Mouse (Mus musculus) lung, postnatal 0 days (tissue): Measurements from ENCODE around the gene Eefsec. TPM values are rescaled to one million over a fixed set of nuclear protein-coding genes. Genes with fewer than 3 reads are reported as not detected.

Experiments
- ATAC-seq: fragments of 200-750 bp; cut with Nextera tagmentation; 2 replicates; pipeline ENCODE4 v1.8.0; 2017; ENCODE audit warnings: moderate library complexity
- DNase-seq: peaks from one replicate; pipeline ENCODE4 v3.0.0-alpha.2; 2016; ENCODE audit warnings: low spot score
- H3K27ac ChIP-seq: fragments of 300-500 bp; sonication (generic); 2 replicates; pipeline ENCODE4 v1.5.1; 2014; ENCODE audit warnings: antibody characterized with exemption, mild to moderate bottlenecking, low read length, mixed read lengths
- H3K27me3 ChIP-seq: fragments of 300-500 bp; sonication (generic); replicated peaks from 2 replicates; pipeline ENCODE4 v1.6.1; 2014; ENCODE audit warnings: low read length, mixed read lengths; ENCODE audit not compliant: insufficient read depth
- H3K36me3 ChIP-seq: fragments of 300-500 bp; sonication (generic); 2 replicates; pipeline ENCODE4 v1.6.1; 2014; ENCODE audit warnings: low read length, mixed read lengths; ENCODE audit not compliant: insufficient read depth
- H3K4me1 ChIP-seq: fragments of 300-500 bp; sonication (generic); 2 replicates; pipeline ENCODE4 v1.6.1; 2014; ENCODE audit warnings: antibody characterized with exemption, low read depth, low read length, mixed read lengths; ENCODE audit not compliant: insufficient read depth
- H3K4me2 ChIP-seq: fragments of 300-500 bp; sonication (generic); replicated peaks from 2 replicates; pipeline ENCODE4 v1.6.1; 2014; ENCODE audit warnings: low read depth, mild to moderate bottlenecking, low read length, moderate library complexity, mixed read lengths
- H3K4me3 ChIP-seq: fragments of 300-500 bp; sonication (generic); 2 replicates; pipeline ENCODE4 v1.5.1; 2014; ENCODE audit warnings: low read depth, low read length
- H3K9ac ChIP-seq: fragments of 300-500 bp; sonication (generic); replicated peaks from 2 replicates; pipeline ENCODE4 v1.6.1; 2014; ENCODE audit warnings: low read depth, mild to moderate bottlenecking
- H3K9me3 ChIP-seq: fragments of 300-500 bp; sonication (generic); 2 replicates; pipeline ENCODE4 v1.6.1; 2016; ENCODE audit warnings: low read length, mixed read lengths
- CTCF ChIP-seq: IDR thresholded peaks from 2 replicates; pipeline ENCODE4 v1.5.1; 2016; ENCODE audit warnings: antibody characterized with exemption, mild to moderate bottlenecking
- EP300 ChIP-seq: IDR thresholded peaks from 2 replicates; pipeline ENCODE4 v1.6.1; 2016; ENCODE audit warnings: antibody characterized with exemption, mild to moderate bottlenecking, control low read depth
- WGBS: fragments of 180-500 bp; shearing (Covaris S2); extraction: QIAGEN DNeasy Blood & Tissue Kit; methylation state at CpG from one replicate; pipeline ENCODE4 v1.1.7; 2014; 5-methylcytosine and 5-hydroxymethylcytosine counted together
- polyA plus RNA-seq: library from polyadenylated mRNA; unstranded; fragments of >200 nt; fragmentation: Nextera tagmentation; extraction: Ambion mirVana; gene quantifications from 2 replicates; pipeline ENCODE4 v1.2.1, GENCODE M21; 2015

The Eefsec gene
- polyA plus RNA-seq, 1 experiment from 2014 or later, result 21.0 TPM

- no peak for TF ChIP-seq EP300
- TF ChIP-seq CTCF, result no peak
- Histone ChIP-seq H3K4me3 (no peak overlapping the region), H3K9ac (no peak overlapping the region), H3K36me3 (no peaks in the 10 kb centered on the region), H3K27me3 (no peaks in the 10 kb centered on the region), H3K27ac (no peak overlapping the region), H3K4me1 (no peaks in the 10 kb centered on the region), H3K4me2 (no peak overlapping the region), H3K9me3 (no peaks in the 10 kb centered on the region)
- DNase-seq (no peak), ATAC-seq (peak; percentile 30; the same call in 1 of the 2 replicates)
- WGBS, result 46% methylated on average over 8 of the region's 8 CpGs
Measured at GRCm38 (mm10) chr6:88233996-88234395, 212.3 kb downstream of the Eefsec start.

- 61% methylated on average over 6 of the region's 6 CpGs for WGBS
- ATAC-seq (no peak), DNase-seq (no peak)
- no peak overlapping the region for H3K9ac ChIP-seq
- no peak for TF ChIP-seq CTCF
- TF ChIP-seq EP300, result no peak
- H3K36me3 ChIP-seq, result no peaks in the 10 kb centered on the region
- H3K4me1 ChIP-seq, result no peaks in the 10 kb centered on the region
- H3K9me3 ChIP-seq, result no peaks in the 10 kb centered on the region
- H3K27ac ChIP-seq, result no peak overlapping the region
- H3K27me3 ChIP-seq, result no peaks in the 10 kb centered on the region
- no peak overlapping the region for H3K4me2 ChIP-seq
- H3K4me3 ChIP-seq, result no peak overlapping the region
Measured at GRCm38 (mm10) chr6:88232221-88232620, 214.1 kb downstream of the Eefsec start.

- TF ChIP-seq CTCF (no peak), EP300 (no peak)
- no peaks in the 10 kb centered on the region for H3K27me3 ChIP-seq
- DNase-seq (no peak), ATAC-seq (no peak)
- WGBS, result 60% methylated on average over 7 of the region's 7 CpGs
- no peaks in the 10 kb centered on the region for H3K4me1 ChIP-seq
- no peak overlapping the region for H3K9ac ChIP-seq
- no peak overlapping the region for H3K4me2 ChIP-seq
- H3K27ac ChIP-seq, result no peak overlapping the region
- H3K36me3 ChIP-seq, result no peaks in the 10 kb centered on the region
- H3K4me3 ChIP-seq, result no peak overlapping the region
- H3K9me3 ChIP-seq, result no peaks in the 10 kb centered on the region
Measured at GRCm38 (mm10) chr6:88231821-88232220, 214.5 kb downstream of the Eefsec start.

GRCm38 (mm10) chr6:88229221-88229620 lies 217.1 kb downstream of the Eefsec start:
- Histone ChIP-seq H3K9ac (no peak overlapping the region), H3K27ac (no peak overlapping the region), H3K4me1 (no peaks in the 10 kb centered on the region), H3K4me2 (no peak overlapping the region), H3K27me3 (no peaks in the 10 kb centered on the region), H3K9me3 (no peaks in the 10 kb centered on the region), H3K4me3 (no peak overlapping the region), H3K36me3 (no peaks in the 10 kb centered on the region)
- WGBS, result 73% methylated on average over 12 of the region's 12 CpGs
- ATAC-seq (no peak), DNase-seq (no peak)
- no peak for TF ChIP-seq CTCF
- no peak for TF ChIP-seq EP300

GRCm38 (mm10) chr6:88227537-88227936 lies 218.8 kb downstream of the Eefsec start:
- no peak for TF ChIP-seq CTCF
- TF ChIP-seq EP300, result no peak
- Histone ChIP-seq H3K27me3 (no peaks in the 10 kb centered on the region), H3K27ac (no peak overlapping the region), H3K4me2 (no peak overlapping the region), H3K9ac (no peak overlapping the region), H3K4me1 (no peaks in the 10 kb centered on the region), H3K36me3 (no peaks in the 10 kb centered on the region), H3K9me3 (no peaks in the 10 kb centered on the region), H3K4me3 (no peak overlapping the region)
- DNase-seq (peak; percentile 15), ATAC-seq (peak; percentile 40)
- 55% methylated on average over 7 of the region's 7 CpGs for WGBS

- no peak overlapping the region for H3K9ac ChIP-seq
- no peaks in the 10 kb centered on the region for H3K9me3 ChIP-seq
- H3K4me1 ChIP-seq, result no peaks in the 10 kb centered on the region
- no peaks in the 10 kb centered on the region for H3K36me3 ChIP-seq
- no peak for DNase-seq
- no peak for ATAC-seq
- no peak overlapping the region for H3K27ac ChIP-seq
- no peak overlapping the region for H3K4me2 ChIP-seq
- H3K27me3 ChIP-seq, result no peaks in the 10 kb centered on the region
- WGBS, result 23% methylated on average over 5 of the region's 5 CpGs
- no peak overlapping the region for H3K4me3 ChIP-seq
- 0 out of 2 replicates have a peak, but pooled peaks have one; percentile 14 for TF ChIP-seq CTCF
- no peak for TF ChIP-seq EP300
Measured at GRCm38 (mm10) chr6:88226570-88226994, 219.8 kb downstream of the Eefsec start.

- no peaks in the 10 kb centered on the region for H3K27me3 ChIP-seq
- H3K4me2 ChIP-seq, result no peak within 1 kb of the TSS
- ATAC-seq (no peak), DNase-seq (no peak)
- no peaks in the 10 kb centered on the region for H3K36me3 ChIP-seq
- no peak within 1 kb of the TSS for H3K27ac ChIP-seq
- H3K9ac ChIP-seq, result no peak within 1 kb of the TSS
- TF ChIP-seq EP300 (no peak), CTCF (no peak)
- WGBS, result 39% methylated on average over 10 of the region's 10 CpGs
- no peaks in the 10 kb centered on the region for H3K9me3 ChIP-seq
- no peaks in the 10 kb centered on the region for H3K4me1 ChIP-seq
- H3K4me3 ChIP-seq, result no peak within 1 kb of the TSS
Measured at GRCm38 (mm10) chr6:88221968-88222367, 224.4 kb downstream of the Eefsec start, which contains the start of gene Dnajb8. Dnajb8 (plus strand) TSS chr6:88222268.
